Mouse (Mus musculus) cerebellum, adult (tissue): ENCODE data around the gene Slc23a3.
A peak's percentile ranks its signal among the peaks of the same experiment; 100 is the strongest.

Experiments
- ATAC-seq: cut with Nextera tagmentation; 2 replicates; pipeline ENCODE4 v1.9.2; 2017; ENCODE audit warnings: mild to moderate bottlenecking, moderate library complexity, mixed read lengths; ENCODE audit not compliant: insufficient number of reproducible peaks, low FRiP score, low TSS enrichment

Slc23a3 gene

DNA sequence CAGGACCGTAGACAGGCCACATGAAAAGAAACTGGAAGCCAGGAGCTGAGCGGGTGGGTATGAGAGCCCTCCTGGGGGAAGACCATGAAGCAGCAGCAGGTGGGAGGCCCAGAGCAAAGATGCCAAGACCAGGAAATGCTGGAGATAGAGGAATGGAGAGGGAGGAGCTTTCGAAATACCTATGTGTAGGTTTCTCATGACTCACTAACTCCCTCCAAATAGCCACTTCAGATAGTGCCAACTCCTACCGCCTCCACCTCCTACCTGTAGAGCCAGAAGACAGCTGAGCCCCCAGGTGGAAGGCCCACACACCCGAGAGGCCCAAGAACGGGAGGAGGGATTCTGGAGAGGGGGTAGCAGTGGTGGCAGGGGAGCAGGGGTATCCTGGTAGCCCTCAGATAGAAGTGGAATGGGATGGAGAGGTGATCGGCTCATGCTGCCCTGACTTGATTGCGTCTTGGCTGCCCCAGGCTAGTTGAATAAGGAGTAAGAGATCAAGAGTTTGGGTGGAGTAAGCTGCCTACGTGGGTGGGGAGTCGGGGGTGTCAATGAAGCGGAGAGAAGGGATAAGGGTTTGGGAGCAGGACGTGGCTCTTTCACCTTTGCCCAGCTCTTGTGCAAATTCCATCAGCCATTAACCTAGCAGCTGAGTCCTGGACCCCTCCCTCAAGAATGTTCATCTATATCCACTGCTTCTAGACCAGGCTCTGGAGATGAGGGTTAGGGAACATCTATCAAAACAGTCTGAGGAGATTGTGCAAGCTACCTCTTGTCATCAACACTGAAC is at the start of gene Slc23a3:
Gene Slc23a3, minus strand, starts transcription at position 470 of the 787 bp plus-strand sequence.
- ATAC-seq, result no peak

- no peak for ATAC-seq
Observed at GRCm38 (mm10) chr1:75182160-75182559, 48.5 kb upstream of the Slc23a3 start.

DNA sequence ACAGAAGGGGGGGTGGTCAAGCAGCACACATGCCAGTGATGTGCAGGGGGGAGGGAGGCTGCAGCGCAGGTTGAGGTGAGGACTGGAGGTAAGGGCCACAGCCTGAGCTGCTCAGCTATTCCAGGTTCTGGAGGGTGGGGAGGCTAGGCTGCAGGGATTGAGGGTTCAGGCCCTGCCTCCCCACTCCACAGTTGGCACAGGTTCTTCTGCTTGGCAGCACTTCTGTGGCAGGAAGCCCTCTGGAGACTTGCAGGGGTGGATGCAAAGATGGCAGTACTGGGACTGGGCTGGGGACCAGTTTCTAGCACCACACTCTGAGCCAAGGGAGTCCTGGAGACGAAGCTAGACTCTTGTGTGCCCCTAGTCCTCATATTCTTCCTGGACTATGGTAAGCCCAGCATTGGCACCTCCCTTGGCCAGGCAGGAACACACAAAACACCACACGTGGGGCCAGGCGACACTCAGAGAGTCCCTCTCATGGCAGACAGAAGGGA is 47.7 kb upstream of the Slc23a3 start:
- no peak for ATAC-seq

GRCm38 (mm10) chr1:75180741-75181140 is 47.1 kb upstream of the Slc23a3 start:
- no peak for ATAC-seq

GRCm38 (mm10) chr1:75180105-75180590 is 46.5 kb upstream of the Slc23a3 start, which contains the start of gene Abcb6:
TSS of gene Abcb6 (minus strand) at chr1:75180392.
- peak; percentile 82 for ATAC-seq

DNA sequence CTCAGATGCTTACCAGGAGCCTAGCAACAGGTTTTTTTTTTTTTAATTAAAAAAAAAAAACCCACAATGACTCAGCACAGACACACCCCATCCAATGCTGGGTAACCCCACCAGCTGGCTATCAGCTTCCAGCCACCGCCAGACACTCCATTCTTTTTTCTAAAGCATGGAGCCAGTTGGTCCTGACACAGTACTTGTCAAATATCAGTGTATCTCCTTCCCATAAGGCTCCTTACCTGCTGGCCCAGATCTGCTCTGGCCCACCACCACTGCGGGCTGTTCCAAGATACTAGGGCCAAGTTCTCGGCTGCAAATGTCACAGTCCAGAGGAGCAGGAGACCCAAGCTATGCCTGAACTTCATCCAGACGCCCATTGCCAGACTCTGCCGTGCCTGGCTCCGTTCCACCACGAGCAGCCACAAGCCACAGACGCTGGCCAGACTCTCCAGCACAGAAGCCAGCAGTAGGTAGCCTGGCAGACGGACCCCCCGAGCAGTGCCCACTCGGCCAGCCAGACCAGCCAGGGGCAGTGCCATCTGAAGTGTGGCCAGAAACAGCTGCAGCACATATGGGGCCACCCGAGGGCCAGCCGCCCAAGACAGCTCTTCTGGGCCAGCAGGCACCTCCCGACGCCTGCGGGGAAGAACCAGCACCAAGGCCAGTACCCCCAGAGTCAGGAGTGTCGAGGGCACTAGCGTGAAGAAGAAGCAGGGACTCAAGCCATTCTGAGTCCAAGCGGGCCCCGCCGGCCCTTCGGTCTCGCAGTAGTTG is 45.8 kb upstream of the Slc23a3 start:
- ATAC-seq, result 0 out of 2 replicates have a peak, but pooled peaks have one; percentile 27

- ATAC-seq, result peak; percentile 90
Observed at GRCm38 (mm10) chr1:75168472-75169464, 35.1 kb upstream of the Slc23a3 start, which contains the start of gene Zfand2b. TSS of gene Zfand2b (plus strand) at chr1:75168646.

- no peak for ATAC-seq
Observed at GRCm38 (mm10) chr1:75168093-75168471, 34.4 kb upstream of the Slc23a3 start.

DNA sequence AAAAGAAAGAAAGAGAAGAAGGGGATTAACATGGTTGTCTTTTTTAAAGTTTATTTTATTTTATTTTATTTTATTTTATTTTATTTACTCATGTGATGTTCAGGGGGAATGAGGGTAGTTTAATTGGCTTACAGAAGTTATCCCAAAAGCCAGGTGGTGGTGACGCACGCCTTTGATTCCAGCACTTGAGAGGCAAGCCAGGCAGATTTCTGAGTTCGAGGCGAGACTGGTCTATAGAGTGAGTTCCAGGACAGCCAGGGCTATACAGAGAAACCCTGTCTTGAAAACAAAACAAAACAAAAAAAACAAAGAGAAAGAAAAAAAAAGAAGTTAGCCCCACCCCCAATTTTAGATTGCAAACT is 26.5 kb upstream of the Slc23a3 start:
- ATAC-seq, result no peak

DNA sequence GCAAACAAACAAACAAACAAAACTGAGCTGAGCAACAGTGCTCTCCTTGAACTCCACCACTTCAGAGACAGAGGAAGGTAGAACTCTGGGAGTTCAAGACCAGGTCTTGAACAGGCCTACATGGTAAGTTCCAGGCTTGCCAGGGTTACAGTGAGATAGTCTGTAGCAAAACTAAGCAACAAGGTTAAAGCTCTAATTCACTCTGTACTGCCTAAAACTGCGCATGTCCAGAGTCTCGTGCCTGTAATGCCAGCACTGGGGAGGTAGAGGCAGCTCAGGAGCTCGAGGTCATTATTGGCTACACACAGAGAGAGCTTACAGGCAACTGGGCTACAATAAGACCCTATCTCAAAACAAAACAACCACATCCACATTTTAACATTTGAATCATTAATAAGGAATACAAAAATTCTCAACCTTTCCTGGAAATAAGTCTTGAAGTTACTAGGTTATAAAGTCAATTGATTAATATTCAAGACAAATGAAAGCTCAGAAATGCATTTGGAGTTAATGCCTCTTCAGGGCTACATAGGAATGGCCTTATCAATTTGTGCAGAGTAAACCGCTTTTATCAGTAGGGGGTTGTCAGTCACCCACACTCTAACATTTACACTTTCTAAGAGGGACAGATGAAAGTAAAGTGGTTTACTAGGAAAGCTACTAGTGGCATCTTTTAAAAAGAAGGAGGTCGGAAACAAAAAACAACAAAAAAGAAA is 26.0 kb upstream of the Slc23a3 start:
- no peak for ATAC-seq

DNA sequence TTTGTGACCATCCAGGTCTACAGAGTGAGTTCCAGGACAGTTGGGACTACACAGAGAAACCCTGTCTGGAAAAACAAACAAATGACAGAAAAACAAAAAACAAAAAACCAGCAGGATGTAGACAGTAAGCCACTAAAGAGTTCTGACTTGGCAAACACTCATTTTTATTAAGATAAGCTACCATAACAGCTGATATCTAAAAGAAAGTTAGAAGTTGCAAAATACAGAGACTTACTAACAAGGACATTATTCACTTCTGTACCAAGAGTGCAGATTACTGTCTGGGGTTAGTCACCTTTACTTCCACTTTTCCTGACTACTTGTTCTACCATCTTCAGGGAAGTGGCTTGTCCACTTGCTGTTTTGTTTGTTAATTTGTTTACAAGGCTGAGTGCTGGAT is 25.3 kb upstream of the Slc23a3 start:
- no peak for ATAC-seq

DNA sequence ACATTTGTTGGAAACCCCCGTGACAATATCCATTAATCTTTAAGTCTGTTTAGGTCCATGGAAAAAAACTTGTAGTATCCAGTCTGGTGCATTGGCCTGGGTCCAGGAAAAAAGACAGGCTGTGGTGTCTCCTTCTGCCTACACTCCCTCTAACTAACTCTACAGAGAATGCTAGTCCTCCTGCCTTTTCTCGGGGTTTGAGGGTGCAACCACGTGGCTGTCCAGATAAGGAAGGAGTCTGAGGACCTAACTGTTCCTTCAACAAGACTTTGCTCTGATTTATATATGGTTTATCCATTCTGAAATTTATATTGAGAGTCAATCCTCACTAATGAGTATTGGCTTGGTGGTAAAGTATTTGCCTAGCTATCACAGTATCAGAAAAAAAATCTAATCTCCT is 22.1 kb upstream of the Slc23a3 start:
- ATAC-seq, result no peak

DNA sequence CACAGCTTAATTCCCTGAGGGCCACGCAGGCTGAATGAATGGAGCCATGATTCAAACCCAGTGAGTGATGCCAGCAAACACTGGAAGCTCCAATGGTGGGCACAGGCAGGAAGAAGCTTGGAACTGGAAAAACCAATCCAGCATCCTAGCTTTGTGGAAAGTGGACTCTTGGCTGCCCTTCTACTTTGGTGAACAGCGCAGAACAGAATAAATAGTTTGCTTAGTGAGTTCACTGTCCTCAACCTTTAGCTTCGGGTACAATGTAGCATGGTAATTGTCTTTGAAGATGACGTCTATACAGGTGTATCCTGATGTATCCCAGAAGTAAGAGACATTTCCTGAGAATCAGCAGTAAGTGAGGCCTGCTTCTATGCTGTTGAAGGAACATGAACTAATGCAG is 15.0 kb upstream of the Slc23a3 start:
- no peak for ATAC-seq

GRCm38 (mm10) chr1:75147411-75148135 is 13.9 kb upstream of the Slc23a3 start:
- no peak for ATAC-seq

DNA sequence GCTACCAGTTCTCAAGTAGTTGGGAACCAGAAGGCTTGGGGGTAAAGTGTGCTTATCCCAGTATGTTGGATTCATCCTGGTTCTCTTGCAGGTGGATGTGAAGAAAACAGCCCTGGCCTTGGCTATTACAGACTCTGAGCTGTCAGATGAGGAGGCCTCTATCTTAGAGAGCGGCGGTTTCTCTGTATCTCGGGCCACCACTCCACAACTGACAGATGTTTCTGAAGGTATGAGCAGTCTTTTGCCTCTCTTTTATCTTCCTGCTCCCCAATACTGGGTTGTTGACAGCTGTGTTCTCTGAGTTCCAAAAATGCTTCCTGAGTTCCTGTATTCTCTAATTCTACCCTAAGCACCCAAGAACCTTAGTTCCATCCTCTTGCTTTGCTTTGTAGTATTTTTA is 11.9 kb upstream of the Slc23a3 start:
- ATAC-seq, result no peak

GRCm38 (mm10) chr1:75142301-75143261 is 8.9 kb upstream of the Slc23a3 start, which contains the start of the genes Cnppd1 and Retreg2:
TSS of gene Cnppd1 (minus strand) at chr1:75142711.
TSS of gene Retreg2 (plus strand) at chr1:75142778.
- peak; percentile 76 for ATAC-seq

- ATAC-seq, result peak; percentile 20; the same call in 1 of the 2 replicates
Observed at GRCm38 (mm10) chr1:75141486-75142190, 7.9 kb upstream of the Slc23a3 start.
